Mouse (Mus musculus) forebrain, embryonic 15.5 days (tissue): ENCODE results near the gene B3gnt6. TPM values are rescaled to one million over a fixed set of nuclear protein-coding genes. Genes with fewer than 3 reads are reported as not detected.

ENCODE experiments used
- ATAC-seq: fragments of 200-750 bp; cut with Nextera tagmentation; replicated peaks from 2 replicates; pipeline ENCODE4 v1.8.0; 2017; ENCODE audit warnings: mild to moderate bottlenecking, moderate TSS enrichment, moderate library complexity
- H3K27ac ChIP-seq: fragments of 300-500 bp; sonication (generic); replicated peaks from 2 replicates; pipeline ENCODE4 v1.5.1; 2015; ENCODE audit warnings: mild to moderate bottlenecking, inconsistent platforms
- H3K27me3 ChIP-seq: fragments of 300-500 bp; sonication (generic); 2 replicates; pipeline ENCODE4 v1.6.1; 2015; ENCODE audit warnings: inconsistent platforms
- H3K36me3 ChIP-seq: fragments of 300-500 bp; sonication (generic); 2 replicates; pipeline ENCODE4 v1.6.1; 2015; ENCODE audit warnings: mild to moderate bottlenecking, inconsistent platforms
- H3K4me1 ChIP-seq: fragments of 300-500 bp; sonication (generic); 2 replicates; pipeline ENCODE4 v1.6.1; 2015; ENCODE audit warnings: inconsistent platforms
- H3K4me2 ChIP-seq: fragments of 300-500 bp; sonication (generic); replicated peaks from 2 replicates; pipeline ENCODE4 v1.6.1; 2015; ENCODE audit warnings: mild to moderate bottlenecking, inconsistent platforms
- H3K4me3 ChIP-seq: fragments of 300-500 bp; sonication (generic); 2 replicates; pipeline ENCODE4 v1.5.1; 2015; ENCODE audit warnings: mild to moderate bottlenecking, inconsistent platforms
- H3K9ac ChIP-seq: fragments of 300-500 bp; sonication (generic); replicated peaks from 2 replicates; pipeline ENCODE4 v1.6.1; 2015; ENCODE audit warnings: mild to moderate bottlenecking, inconsistent platforms
- H3K9me3 ChIP-seq: fragments of 300-500 bp; sonication (generic); 2 replicates; pipeline ENCODE4 v1.6.1; 2016; ENCODE audit warnings: inconsistent platforms
- WGBS: fragments of 180-500 bp; shearing (Covaris S2); methylation state at CpG from one replicate; pipeline ENCODE4 v1.1.7; 2015; ENCODE audit warnings: mixed read lengths; 5-methylcytosine and 5-hydroxymethylcytosine counted together
- polyA plus RNA-seq: library from polyadenylated mRNA; unstranded; fragments of >200 nt; fragmentation: Nextera tagmentation; extraction: Ambion mirVana; gene quantifications from 2 replicates; pipeline ENCODE4 v1.2.1, GENCODE M21; 2015

Gene B3gnt6
- polyA plus RNA-seq, 1 experiment from 2014 or later, result 0.15 TPM

DNA sequence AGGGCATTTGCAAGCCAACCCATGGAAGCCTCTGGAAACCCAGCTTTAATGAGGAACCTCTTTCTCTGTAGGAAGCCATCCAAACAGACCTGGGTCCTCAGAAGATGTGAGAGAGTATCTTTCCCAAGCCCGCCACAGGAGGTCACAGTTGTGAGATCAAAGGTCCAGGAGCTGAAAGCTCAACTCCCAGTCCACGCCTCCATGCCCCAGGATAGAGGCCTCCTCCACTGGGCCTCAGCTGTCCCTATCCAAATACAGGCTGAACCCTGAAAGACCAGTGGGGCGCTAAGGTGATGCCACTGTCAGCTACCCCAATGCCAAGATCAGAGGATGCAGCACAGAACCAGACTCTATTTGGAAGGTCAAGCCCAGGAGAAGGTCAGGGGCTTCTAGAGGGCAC lies 56.6 kb downstream of the B3gnt6 start:
- Histone ChIP-seq H3K27me3 (no peaks in the 10 kb centered on the region), H3K9me3 (no peaks in the 10 kb centered on the region), H3K4me3 (no peak overlapping the region), H3K36me3 (no peaks in the 10 kb centered on the region), H3K4me1 (peaks cover 8% of the 10 kb centered on the region), H3K9ac (no peak overlapping the region), H3K27ac (no peak overlapping the region), H3K4me2 (no peak overlapping the region)
- 58% methylated on average over 3 of the region's 3 CpGs for WGBS
- no peak for ATAC-seq

Other genes with a start within 250 kb of the B3gnt6 start
- gene Myo7a, start 80.0 kb downstream of the B3gnt6 start, polyA plus RNA-seq, result 15.8 and 15.9 TPM in 2 replicates
- 0.46 and 0.47 TPM in 2 replicates for gene Omp, start 54.0 kb downstream of the B3gnt6 start, polyA plus RNA-seq
- gene Capn5, start 21.2 kb downstream of the B3gnt6 start, polyA plus RNA-seq, result 15.5 and 15.9 TPM in 2 replicates
- gene Acer3, start 121.7 kb upstream of the B3gnt6 start, polyA plus RNA-seq, result 9.1 and 10.8 TPM in 2 replicates
- 7.9 and 8.6 TPM in 2 replicates for gene Tsku, start 161.8 kb upstream of the B3gnt6 start, polyA plus RNA-seq
- not detected in 2 replicates for gene Gucy2d, start 240.9 kb upstream of the B3gnt6 start, polyA plus RNA-seq